Mouse (Mus musculus): ENCODE measurements around the gene Prkab1.

- TF ChIP-seq GATA1 (IDR thresholded peaks at IDR 0.05; ENCODE audit: low read length), result no peak
- TF ChIP-seq TAL1 (IDR thresholded peaks at IDR 0.05; ENCODE audit: low read length), result no peak
Observed at GRCm38 (mm10) chr5:115978255-115978654, 46.1 kb downstream of the Prkab1 start.
